Mouse (Mus musculus) adipocyte (in vitro differentiated cells): ENCODE data around the gene Trim54.
A peak's percentile ranks its signal among the peaks of the same experiment; 100 is the strongest.

Source experiments
- DNase-seq: peaks from one replicate; pipeline ENCODE4 v3.0.0-alpha.2; 2016; ENCODE audit warnings: low spot score

Gene Trim54

GRCm38 (mm10) chr5:31105814-31106335, 10.6 kb upstream of the Trim54 start, which contains the start of gene Dnajc5g:
Gene Dnajc5g (plus strand): TSS chr5:31106285.
- no peak for DNase-seq

GRCm38 (mm10) chr5:31108000-31108490, 8.5 kb upstream of the Trim54 start, which contains the start of gene Slc30a3:
Gene Slc30a3 (minus strand): TSS chr5:31108237.
- no peak for DNase-seq

GRCm38 (mm10) chr5:31110781-31111180, 5.7 kb upstream of the Trim54 start:
- peak; percentile 50 for DNase-seq

- no peak for DNase-seq
Measured at GRCm38 (mm10) chr5:31116912-31117311, 400 bp downstream of the Trim54 start.

- DNase-seq = no peak
Measured at GRCm38 (mm10) chr5:31121111-31121510, 4.6 kb downstream of the Trim54 start.

GRCm38 (mm10) chr5:31123481-31123880, 7.0 kb downstream of the Trim54 start:
- peak; percentile 20 for DNase-seq

- no peak for DNase-seq
Measured at GRCm38 (mm10) chr5:31126050-31126449, 9.5 kb downstream of the Trim54 start.

- no peak for DNase-seq
Measured at GRCm38 (mm10) chr5:31136730-31137424, 20.4 kb downstream of the Trim54 start.

GRCm38 (mm10) chr5:31137658-31138057, 21.1 kb downstream of the Trim54 start:
- no peak for DNase-seq

GRCm38 (mm10) chr5:31138241-31138967, 21.9 kb downstream of the Trim54 start, which contains the start of gene Ucn:
Gene Ucn (minus strand): TSS chr5:31138829.
- DNase-seq = no peak

GRCm38 (mm10) chr5:31138968-31139425, 22.5 kb downstream of the Trim54 start:
- DNase-seq = peak; percentile 35

- peak; percentile 75 for DNase-seq
Measured at GRCm38 (mm10) chr5:31149781-31150180, 33.3 kb downstream of the Trim54 start.

GRCm38 (mm10) chr5:31151746-31152145, 35.2 kb downstream of the Trim54 start:
- DNase-seq = peak; percentile 55

GRCm38 (mm10) chr5:31153516-31154151, 37.1 kb downstream of the Trim54 start:
- DNase-seq = no peak

- DNase-seq = peak; percentile 77
Measured at GRCm38 (mm10) chr5:31154152-31154553, 37.6 kb downstream of the Trim54 start, which contains the start of gene Mpv17. Gene Mpv17 (minus strand): TSS chr5:31154251.

- no peak for DNase-seq
Measured at GRCm38 (mm10) chr5:31162462-31162861, 46.0 kb downstream of the Trim54 start.

- no peak for DNase-seq
Measured at GRCm38 (mm10) chr5:31164878-31165277, 48.4 kb downstream of the Trim54 start.

GRCm38 (mm10) chr5:31168630-31169029, 52.1 kb downstream of the Trim54 start:
- no peak for DNase-seq

- peak; percentile 59 for DNase-seq
Measured at GRCm38 (mm10) chr5:31179301-31179765, 62.8 kb downstream of the Trim54 start.

- DNase-seq = peak; percentile 97
Measured at GRCm38 (mm10) chr5:31179766-31180630, 63.5 kb downstream of the Trim54 start, which contains the start of the genes Gm29609 and Gtf3c2. Gene Gm29609 (minus strand): TSS chr5:31179911. Gene Gtf3c2 (minus strand): TSS chr5:31180144.
